Mouse (Mus musculus) heart, postnatal 0 days (tissue): ENCODE measurements at regions not wholly inside any gene's neighbourhood (a gene's known extent, or its start where the extent isn't known, plus 50 kb on each side); places are given as distances from the start of the nearest gene placed in this dataset.

Source experiments
- CTCF ChIP-seq: IDR thresholded peaks from 2 replicates; pipeline ENCODE4 v1.5.1; 2016; ENCODE audit warnings: antibody characterized with exemption, control low read depth, low read depth
- EP300 ChIP-seq: IDR thresholded peaks from 2 replicates; pipeline ENCODE4 v1.6.1; 2016; ENCODE audit warnings: antibody characterized with exemption, low read depth

DNA sequence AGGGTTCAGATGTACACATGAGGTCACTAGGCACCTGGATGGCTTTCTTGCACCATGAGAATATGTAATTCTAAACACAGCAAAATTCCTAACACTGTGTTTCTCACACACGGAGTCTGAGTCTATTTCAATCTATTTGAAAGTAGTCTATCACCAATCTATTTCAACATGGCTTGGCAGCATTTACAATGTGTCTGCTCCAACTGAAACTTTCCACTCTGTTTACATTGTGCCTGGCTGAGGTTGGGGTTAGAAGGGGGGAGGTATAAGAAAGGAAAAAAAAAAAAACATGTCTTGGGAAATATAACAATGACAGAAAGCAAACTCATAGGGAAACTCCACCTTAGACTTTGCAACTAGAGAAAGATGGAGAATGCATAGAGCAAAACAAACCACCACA lies 602.9 kb upstream of the Arid1b start:
- TF ChIP-seq CTCF, result no peak
- TF ChIP-seq EP300, result no peak
